In the genomic region with DNA sequence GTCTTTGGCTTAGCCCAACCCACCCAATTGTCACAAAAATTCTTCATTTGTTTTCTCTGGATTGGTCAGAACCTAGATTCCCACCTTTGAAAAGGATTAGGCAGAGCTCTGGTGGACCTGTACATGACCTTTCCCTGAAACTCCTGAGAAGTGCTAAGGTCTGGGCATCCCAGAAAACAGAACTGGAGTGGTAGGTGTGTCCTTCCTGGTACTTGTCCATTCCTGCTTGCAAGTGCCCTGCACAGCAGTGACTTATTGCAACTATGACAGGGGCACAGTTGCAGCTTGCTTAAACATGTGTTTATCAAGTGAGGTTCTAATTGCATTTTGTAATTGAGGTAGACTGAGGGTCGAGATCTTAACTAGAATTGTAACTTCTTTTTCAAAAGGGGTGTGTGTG, we compare ENCODE assay signal across 28 mouse cellular contexts.
A peak's percentile ranks its signal among the peaks of the same experiment; 100 is the strongest.
DNase-seq lines count a peak whose midpoint lies in the region; ATAC-seq lines count a peak whose summit lies in the region.
"Had no signal": no experiment of that assay in that cellular context is flagged by ENCODE, and none has a peak within 500 bp of the region (broad histone marks: within the 10 kb centered on the region; RNA-seq: fewer than 3 reads in every experiment).

No protein-coding gene starts in this region.

- no peak for DNase-seq in embryonic facial prominence, embryonic 10.5 days (ENCODE audit: low spot score)
- DNase-seq in lung, adult 18-20 months = peak; percentile 10 to 40
- DNase-seq in lung, postnatal 4 days = no peak
- no peak for DNase-seq in kidney, postnatal 14 days
- no peak for DNase-seq in layer of hippocampus, adult 8-10 months (ENCODE audit: low spot score in 2 of 2)
- DNase-seq: adrenal gland, postnatal 14 days; cerebellum, adult 9-10 months; gastrocnemius, postnatal 10 days; heart, postnatal 4 days; kidney, adult 2 months; liver, embryonic 13.5 days; retina, postnatal 1 day; right cerebral cortex, postnatal 25 days; spleen, adult 18-20 months; thymus, adult 18-20 months; thymus, postnatal 36 days had no signal

- ATAC-seq in embryonic facial prominence, embryonic 12.5 days (ENCODE audit: insufficient number of reproducible peaks, insufficient read depth, low FRiP score, low TSS enrichment) = no peak
- no peak for ATAC-seq in embryonic facial prominence, embryonic 15.5 days (ENCODE audit: insufficient number of reproducible peaks, low FRiP score, low TSS enrichment, low read depth)
- ATAC-seq in stomach, embryonic 15.5 days (ENCODE audit: insufficient read depth, low FRiP score, low read depth) = no peak
- ATAC-seq: activated CD4-positive, CD25-positive, alpha-beta regulatory T cell, adult 4 months; forebrain, embryonic 14.5 days; inflammation-experienced regulatory T-cells, adult 6 months; midbrain, embryonic 16.5 days had no signal

- peaks cover 19% of the 10 kb centered on the region; the same call in 1 of the 2 replicates for H3K4me1 ChIP-seq in embryonic facial prominence, embryonic 12.5 days
- no peaks in the 10 kb centered on the region; the same call in 1 of the 2 replicates for H3K4me1 ChIP-seq in embryonic facial prominence, embryonic 10.5 days
- H3K4me1 ChIP-seq in embryonic facial prominence, embryonic 15.5 days = peaks cover 26% of the 10 kb centered on the region
- 0 out of 2 replicates have a peak, but pooled peaks cover 6% of the 10 kb centered on the region for H3K4me1 ChIP-seq in stomach, embryonic 15.5 days
- H3K4me1 ChIP-seq: liver, embryonic 13.5 days; neural tube, embryonic 13.5 days had no signal

- H3K4me2 ChIP-seq in embryonic facial prominence, embryonic 12.5 days (replicated peaks) = no peak overlapping the region
- no peak overlapping the region for H3K4me2 ChIP-seq in embryonic facial prominence, embryonic 15.5 days (replicated peaks)
- no peak overlapping the region for H3K4me2 ChIP-seq in stomach, embryonic 15.5 days
- H3K4me2 ChIP-seq: hindbrain, embryonic 14.5 days; limb, embryonic 12.5 days; liver, embryonic 13.5 days; neural tube, embryonic 13.5 days had no signal

- no peaks in the 10 kb centered on the region for H3K9me3 ChIP-seq in embryonic facial prominence, embryonic 12.5 days
- H3K9me3 ChIP-seq in embryonic facial prominence, embryonic 10.5 days = peaks cover under 1% of the 10 kb centered on the region; the same call in 1 of the 2 replicates
- H3K9me3 ChIP-seq in embryonic facial prominence, embryonic 15.5 days (replicated peaks) = no peaks in the 10 kb centered on the region
- no peaks in the 10 kb centered on the region for H3K9me3 ChIP-seq in stomach, embryonic 15.5 days
- H3K9me3 ChIP-seq: limb, embryonic 12.5 days; liver, embryonic 13.5 days; midbrain, embryonic 10.5 days had no signal

- H3K27me3 ChIP-seq in embryonic facial prominence, embryonic 12.5 days = no peaks in the 10 kb centered on the region
- H3K27me3 ChIP-seq in embryonic facial prominence, embryonic 10.5 days (replicated peaks; ENCODE audit: low read depth, poor library complexity, severe bottlenecking) = no peaks in the 10 kb centered on the region
- H3K27me3 ChIP-seq in embryonic facial prominence, embryonic 15.5 days = no peaks in the 10 kb centered on the region
- no peaks in the 10 kb centered on the region for H3K27me3 ChIP-seq in stomach, embryonic 15.5 days (replicated peaks)
- H3K27me3 ChIP-seq: limb, embryonic 12.5 days; liver, embryonic 13.5 days; neural tube, embryonic 13.5 days had no signal

- no peak overlapping the region for H3K4me3 ChIP-seq in embryonic facial prominence, embryonic 12.5 days
- no peak overlapping the region for H3K4me3 ChIP-seq in embryonic facial prominence, embryonic 10.5 days
- no peak overlapping the region for H3K4me3 ChIP-seq in embryonic facial prominence, embryonic 15.5 days (replicated peaks)
- no peak overlapping the region for H3K4me3 ChIP-seq in stomach, embryonic 15.5 days (replicated peaks)
- H3K4me3 ChIP-seq: limb, embryonic 12.5 days; liver, embryonic 13.5 days; midbrain, embryonic 10.5 days; myocyte; neural tube, embryonic 13.5 days had no signal

- H3K36me3 ChIP-seq in embryonic facial prominence, embryonic 12.5 days = no peaks in the 10 kb centered on the region
- no peaks in the 10 kb centered on the region for H3K36me3 ChIP-seq in embryonic facial prominence, embryonic 10.5 days (replicated peaks)
- H3K36me3 ChIP-seq in embryonic facial prominence, embryonic 15.5 days = no peaks in the 10 kb centered on the region
- no peaks in the 10 kb centered on the region for H3K36me3 ChIP-seq in stomach, embryonic 15.5 days
- H3K36me3 ChIP-seq: limb, embryonic 12.5 days; liver, embryonic 13.5 days; midbrain, embryonic 10.5 days; neural tube, embryonic 13.5 days had no signal

- H3K27ac ChIP-seq in embryonic facial prominence, embryonic 12.5 days = peak overlapping the region; percentile 70
- H3K27ac ChIP-seq in embryonic facial prominence, embryonic 10.5 days (replicated peaks) = no peak overlapping the region
- peak overlapping the region; percentile 60 for H3K27ac ChIP-seq in embryonic facial prominence, embryonic 15.5 days (replicated peaks)
- peak overlapping the region; percentile 32; the same call in 1 of the 2 replicates for H3K27ac ChIP-seq in stomach, embryonic 15.5 days
- H3K27ac ChIP-seq: hindbrain, embryonic 14.5 days; limb, embryonic 12.5 days; liver, embryonic 13.5 days; midbrain, embryonic 10.5 days; neural tube, embryonic 13.5 days had no signal

- H3K9ac ChIP-seq in embryonic facial prominence, embryonic 12.5 days = no peak overlapping the region
- H3K9ac ChIP-seq in embryonic facial prominence, embryonic 15.5 days = no peak overlapping the region
- no peak overlapping the region for H3K9ac ChIP-seq in stomach, embryonic 15.5 days
- H3K9ac ChIP-seq: hindbrain, embryonic 14.5 days; limb, embryonic 12.5 days; liver, embryonic 13.5 days; neural tube, embryonic 13.5 days had no signal

- 68% methylated on average over 1 of the region's 1 CpGs for WGBS in embryonic facial prominence, embryonic 12.5 days
- 79% methylated on average over 1 of the region's 1 CpGs for WGBS in embryonic facial prominence, embryonic 10.5 days
- WGBS in embryonic facial prominence, embryonic 15.5 days = 61% methylated on average over 1 of the region's 1 CpGs
- 65% methylated on average over 1 of the region's 1 CpGs for WGBS in stomach, embryonic 15.5 days

Comparison
In these comparisons a context has a peak if more than half of its experiments do, and no peak if none do; other contexts are left out.
1. DNase-seq: peak in lung, adult 18-20 months (2 of 2); none in embryonic facial prominence, embryonic 10.5 days (single experiment), lung, postnatal 4 days (0 of 2), kidney, postnatal 14 days (single experiment) and layer of hippocampus, adult 8-10 months (0 of 2).